Mouse (Mus musculus): ENCODE data around the gene Jak1. TPM values are rescaled to one million over a fixed set of nuclear protein-coding genes. Genes with fewer than 3 reads are reported as not detected.

The Jak1 gene
- total RNA-seq, 2 experiments from 2014 or later: 92.7 to 105 TPM

GRCm38 (mm10) chr4:101196407-101196806, 68.7 kb downstream of the Jak1 start:
- no peak for ATAC-seq (ENCODE audit: poor library complexity, severe bottlenecking)

- ATAC-seq (ENCODE audit: poor library complexity, severe bottlenecking): no peak
Observed at GRCm38 (mm10) chr4:101194170-101194569, 70.9 kb downstream of the Jak1 start.

GRCm38 (mm10) chr4:101192241-101192976, 72.7 kb downstream of the Jak1 start:
- peak; percentile 56 for ATAC-seq (ENCODE audit: poor library complexity, severe bottlenecking)

- ATAC-seq (ENCODE audit: poor library complexity, severe bottlenecking): peak; percentile 20
Observed at GRCm38 (mm10) chr4:101187381-101187780, 77.7 kb downstream of the Jak1 start.

- ATAC-seq (ENCODE audit: poor library complexity, severe bottlenecking): no peak
Observed at GRCm38 (mm10) chr4:101186591-101186990, 78.5 kb downstream of the Jak1 start.

GRCm38 (mm10) chr4:101185216-101185615, 79.9 kb downstream of the Jak1 start:
- 0 out of 2 replicates have a peak, but pooled peaks have one; percentile 33 for ATAC-seq (ENCODE audit: poor library complexity, severe bottlenecking)

GRCm38 (mm10) chr4:101182603-101183011, 82.5 kb downstream of the Jak1 start:
- peak; percentile 82 for ATAC-seq (ENCODE audit: poor library complexity, severe bottlenecking)

- ATAC-seq (ENCODE audit: poor library complexity, severe bottlenecking): no peak
Observed at GRCm38 (mm10) chr4:101180681-101181080, 84.4 kb downstream of the Jak1 start.

GRCm38 (mm10) chr4:101179836-101180235, 85.2 kb downstream of the Jak1 start:
- no peak for ATAC-seq (ENCODE audit: poor library complexity, severe bottlenecking)

- ATAC-seq (ENCODE audit: poor library complexity, severe bottlenecking): no peak
Observed at GRCm38 (mm10) chr4:101179076-101179475, 86.0 kb downstream of the Jak1 start.

GRCm38 (mm10) chr4:101177796-101178195, 87.3 kb downstream of the Jak1 start:
- no peak for ATAC-seq (ENCODE audit: poor library complexity, severe bottlenecking)

GRCm38 (mm10) chr4:101176123-101176522, 89.0 kb downstream of the Jak1 start:
- peak; percentile 20 for ATAC-seq (ENCODE audit: poor library complexity, severe bottlenecking)

- peak; percentile 26; the same call in 1 of the 2 replicates for ATAC-seq (ENCODE audit: poor library complexity, severe bottlenecking)
Observed at GRCm38 (mm10) chr4:101174916-101175625, 90.0 kb downstream of the Jak1 start.

- ATAC-seq (ENCODE audit: poor library complexity, severe bottlenecking): peak; percentile 85
Observed at GRCm38 (mm10) chr4:101172738-101173137, 92.3 kb downstream of the Jak1 start.

- ATAC-seq (ENCODE audit: poor library complexity, severe bottlenecking): peak; percentile 61
Observed at GRCm38 (mm10) chr4:101168189-101168778, 96.8 kb downstream of the Jak1 start.

GRCm38 (mm10) chr4:101167777-101168176, 97.3 kb downstream of the Jak1 start:
- peak; percentile 32 for ATAC-seq (ENCODE audit: poor library complexity, severe bottlenecking)

GRCm38 (mm10) chr4:101165776-101166175, 99.3 kb downstream of the Jak1 start:
- no peak for ATAC-seq (ENCODE audit: poor library complexity, severe bottlenecking)

- ATAC-seq (ENCODE audit: poor library complexity, severe bottlenecking): no peak
Observed at GRCm38 (mm10) chr4:101164673-101165072, 100.4 kb downstream of the Jak1 start.

- no peak for ATAC-seq (ENCODE audit: poor library complexity, severe bottlenecking)
Observed at GRCm38 (mm10) chr4:101164189-101164588, 100.9 kb downstream of the Jak1 start.

- ATAC-seq (ENCODE audit: poor library complexity, severe bottlenecking): no peak
Observed at GRCm38 (mm10) chr4:101160821-101161220, 104.3 kb downstream of the Jak1 start.

- no peak for ATAC-seq (ENCODE audit: poor library complexity, severe bottlenecking)
Observed at GRCm38 (mm10) chr4:101159191-101159764, 105.8 kb downstream of the Jak1 start.
